Mouse (Mus musculus) regulatory T cell (primary cell): ENCODE measurements around the gene Pvrig.

Experiments
- in situ Hi-C: fragments of 300-600 bp; cut with MboI, MseI; formaldehyde crosslinking; loops from one replicate; pipeline ENCODE4 v1.15.1; 2025; ENCODE audit warnings: high pct_unique_total_duplicates

Gene Pvrig

DNA sequence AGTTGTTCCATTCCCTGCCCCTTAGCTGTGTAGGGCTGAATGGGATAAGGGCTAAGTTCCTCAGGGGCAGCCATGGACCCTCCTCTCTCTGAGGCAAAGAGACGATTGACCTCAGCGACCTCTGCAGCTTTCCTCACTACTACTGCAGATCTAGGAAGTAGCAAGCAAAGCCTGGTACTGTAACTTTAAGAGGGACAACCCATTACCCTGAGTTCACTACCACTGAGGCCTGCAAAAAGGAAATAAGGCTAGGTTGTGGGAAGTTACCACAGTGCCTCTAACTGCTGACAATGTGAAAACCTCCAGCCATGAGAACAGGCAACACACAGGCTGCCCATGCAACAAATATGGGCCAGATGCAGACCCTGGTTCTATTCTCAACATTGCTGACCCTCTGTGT is at the start of gene Pvrig:
Gene Pvrig, plus strand, starts transcription at position 301 of the 400 bp plus-strand sequence.
- in situ Hi-C loops, result no loop called here

- in situ Hi-C loops, result no loop called here
Observed at GRCm38 (mm10) chr5:138294158-138294557, 47.6 kb upstream of the Pvrig start.

- in situ Hi-C loops, result no loop called here
Observed at GRCm38 (mm10) chr5:138299613-138300012, 42.1 kb upstream of the Pvrig start.

- in situ Hi-C loops, result no loop called here
Observed at GRCm38 (mm10) chr5:138312795-138313194, 29.0 kb upstream of the Pvrig start.

DNA sequence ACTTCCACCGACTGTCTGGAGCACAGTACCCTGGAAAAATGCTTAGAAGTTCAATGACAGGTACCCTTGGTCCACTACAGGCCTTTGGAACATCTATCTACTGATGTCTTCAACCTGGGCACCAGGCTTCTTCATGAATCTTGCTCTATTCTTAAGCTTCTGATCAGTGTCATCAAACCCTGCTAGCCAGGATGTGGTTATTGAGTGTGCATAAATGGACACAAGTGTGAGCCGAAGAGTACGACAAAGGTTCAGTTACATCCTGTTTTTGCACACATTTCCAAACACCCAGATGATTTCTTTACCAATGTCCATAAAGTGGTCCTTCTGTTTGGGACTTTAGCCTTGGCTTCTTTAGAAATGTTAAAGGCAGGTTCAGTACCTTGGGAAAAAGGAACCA is 1.5 kb downstream of the Pvrig start:
- in situ Hi-C loops, result no loop called here

GRCm38 (mm10) chr5:138363208-138363607 is 21.4 kb downstream of the Pvrig start:
- in situ Hi-C loops, result loop anchor here (25.0 kb wide), 1 partner anchor 326 kb away; no protein-coding TSS in a partner anchor

DNA sequence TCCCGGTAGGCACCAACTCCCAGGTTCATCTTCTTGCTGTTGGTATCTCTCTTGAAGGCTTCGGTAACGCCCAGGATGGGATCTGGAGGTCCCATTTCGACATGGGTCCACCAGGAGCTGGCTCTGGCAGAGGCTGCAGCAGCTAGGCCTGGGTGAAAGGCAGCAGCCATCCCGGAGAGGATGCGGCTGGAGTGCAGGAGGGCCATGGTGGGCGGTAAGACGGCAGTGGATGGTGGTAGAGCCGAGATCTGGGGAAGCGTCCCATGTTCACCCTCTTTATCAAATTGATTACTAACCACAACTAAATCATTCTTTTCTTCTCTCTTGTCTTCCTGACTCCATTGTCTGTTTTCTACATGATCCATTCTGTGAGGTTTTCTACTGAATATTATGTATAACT is 23.6 kb downstream of the Pvrig start:
- in situ Hi-C loops, result loop anchor here (25.0 kb wide), 1 partner anchor 328 kb away; no protein-coding TSS in a partner anchor
